Mouse (Mus musculus) mouse embryonic stem cell (cell line): ENCODE results near the gene Vars2.

ENCODE experiments used
- in situ Hi-C, 2 experiments: fragments of 300-500 bp; cut with MboI; formaldehyde crosslinking; loops; 1 replicate in 1 of 2; 3 replicates in 1 of 2; pipeline ENCODE4 v1.14.3; 2019 to 2020; ENCODE audit warnings: low sequenced_read_pairs in 2 of 2, low pct_unique_long_range_greater_than_20kb in 1 of 2, mixed read lengths in 1 of 2; ENCODE audit not compliant: unreplicated experiment in 1 of 2

Gene Vars2

GRCm38 (mm10) chr17:35667334-35668065 is at the start of gene Vars2:
Gene Vars2 (minus strand): TSS chr17:35667592.
- in situ Hi-C loops, result no loop called here

- in situ Hi-C loops, result no loop called here
Observed at GRCm38 (mm10) chr17:35717080-35717479, 49.7 kb upstream of the Vars2 start.

DNA sequence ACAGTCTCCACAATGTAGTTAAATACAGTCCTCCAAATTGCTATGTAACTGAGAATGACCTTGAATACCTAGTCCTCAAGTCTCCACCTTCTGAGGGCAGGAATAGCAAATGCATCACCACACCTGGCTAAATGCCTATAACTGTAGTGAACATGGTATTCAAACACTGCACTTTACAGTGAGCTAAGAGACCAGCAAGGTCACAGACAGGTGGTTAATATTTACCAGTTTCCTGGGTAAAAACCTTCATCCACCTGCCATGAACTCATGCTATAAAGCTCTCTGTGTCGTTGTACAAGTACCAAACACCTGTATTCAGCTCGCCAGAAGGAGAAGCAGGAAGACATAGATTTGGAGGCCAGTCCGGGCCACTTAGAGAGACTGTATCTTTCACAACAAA is 48.7 kb upstream of the Vars2 start:
- in situ Hi-C loops, result no loop called here

DNA sequence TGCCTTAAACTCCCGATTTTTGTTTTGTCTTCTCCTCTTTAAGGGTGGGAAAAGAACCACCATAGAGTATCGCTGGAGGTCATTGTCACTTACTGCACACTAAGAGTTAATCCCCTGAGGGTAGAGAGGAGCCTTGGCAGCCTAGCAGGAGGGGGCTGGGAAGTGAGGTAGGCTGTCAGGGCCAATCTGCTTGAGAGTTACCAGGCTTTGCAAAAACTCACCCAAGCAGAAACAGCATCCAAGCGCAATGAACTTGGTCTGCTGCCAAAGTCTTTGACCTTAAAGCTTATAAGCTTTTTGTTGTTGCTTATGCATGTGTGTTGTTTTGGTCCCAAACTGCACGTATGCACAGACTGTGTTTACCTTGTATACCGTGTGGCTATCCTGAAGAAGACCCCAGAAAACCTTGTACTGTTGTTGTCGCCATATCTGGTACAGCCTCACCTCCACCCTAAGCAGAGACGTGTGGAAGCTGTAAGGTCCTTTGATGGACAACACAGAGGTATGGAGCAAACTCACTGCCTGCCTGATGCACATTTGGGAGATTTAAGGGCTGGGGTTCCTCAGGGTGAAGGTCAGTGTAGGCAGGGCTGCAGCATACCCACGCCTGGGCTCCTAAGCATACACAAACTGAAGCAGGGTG is 43.4 kb upstream of the Vars2 start:
- in situ Hi-C loops, result no loop called here

- in situ Hi-C loops, result no loop called here
Observed at GRCm38 (mm10) chr17:35708611-35709010, 41.2 kb upstream of the Vars2 start.

DNA sequence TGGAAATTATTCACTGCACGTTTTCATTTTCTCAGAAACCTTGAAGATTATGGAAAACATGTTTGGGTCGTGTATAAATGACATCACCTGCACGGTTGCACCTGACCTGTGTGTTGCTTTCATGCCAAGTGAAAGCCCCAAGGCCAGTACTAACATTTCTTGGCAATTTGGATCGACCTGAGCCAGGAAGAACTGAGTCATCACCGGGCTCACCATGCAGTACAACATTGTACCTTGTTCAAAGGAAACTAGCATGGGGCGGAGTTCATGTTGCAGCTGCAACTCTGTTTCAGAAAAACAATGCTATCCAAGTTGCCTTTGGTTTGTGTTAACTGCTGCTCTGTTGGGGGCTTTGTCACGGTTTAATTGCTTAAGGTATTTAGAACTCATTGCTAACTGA is 40.5 kb upstream of the Vars2 start:
- in situ Hi-C loops, result no loop called here

DNA sequence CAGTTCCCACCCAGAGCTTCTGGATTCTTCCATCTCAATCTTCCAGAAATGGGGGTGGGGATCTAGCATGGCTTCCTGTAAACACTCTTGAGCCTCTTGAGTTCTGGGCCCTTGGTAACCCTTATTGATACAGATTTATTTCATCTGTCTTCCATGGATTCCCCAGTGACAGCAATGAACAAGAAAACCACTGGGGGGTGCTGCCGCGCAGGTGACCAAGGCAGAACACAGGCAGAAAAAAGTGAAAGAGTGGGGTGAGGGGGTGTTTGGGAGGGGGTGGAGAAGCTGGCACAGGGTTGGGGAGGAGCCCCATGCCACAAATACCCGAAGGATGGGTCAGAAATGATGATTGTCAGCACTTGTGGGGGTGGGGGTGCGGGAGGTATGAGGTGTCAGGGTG is 38.4 kb upstream of the Vars2 start:
- in situ Hi-C loops, result no loop called here

GRCm38 (mm10) chr17:35704621-35705464 is 37.5 kb upstream of the Vars2 start, which contains the start of gene Ddr1:
Gene Ddr1 (minus strand): TSS chr17:35704621.
- in situ Hi-C loops, result no loop called here

GRCm38 (mm10) chr17:35703751-35704271 is 36.4 kb upstream of the Vars2 start:
- in situ Hi-C loops, result no loop called here

- in situ Hi-C loops, result no loop called here
Observed at GRCm38 (mm10) chr17:35703065-35703464, 35.7 kb upstream of the Vars2 start.

GRCm38 (mm10) chr17:35702605-35703004 is 35.2 kb upstream of the Vars2 start:
- in situ Hi-C loops, result no loop called here

GRCm38 (mm10) chr17:35701978-35702461 is 34.6 kb upstream of the Vars2 start:
- in situ Hi-C loops, result no loop called here

DNA sequence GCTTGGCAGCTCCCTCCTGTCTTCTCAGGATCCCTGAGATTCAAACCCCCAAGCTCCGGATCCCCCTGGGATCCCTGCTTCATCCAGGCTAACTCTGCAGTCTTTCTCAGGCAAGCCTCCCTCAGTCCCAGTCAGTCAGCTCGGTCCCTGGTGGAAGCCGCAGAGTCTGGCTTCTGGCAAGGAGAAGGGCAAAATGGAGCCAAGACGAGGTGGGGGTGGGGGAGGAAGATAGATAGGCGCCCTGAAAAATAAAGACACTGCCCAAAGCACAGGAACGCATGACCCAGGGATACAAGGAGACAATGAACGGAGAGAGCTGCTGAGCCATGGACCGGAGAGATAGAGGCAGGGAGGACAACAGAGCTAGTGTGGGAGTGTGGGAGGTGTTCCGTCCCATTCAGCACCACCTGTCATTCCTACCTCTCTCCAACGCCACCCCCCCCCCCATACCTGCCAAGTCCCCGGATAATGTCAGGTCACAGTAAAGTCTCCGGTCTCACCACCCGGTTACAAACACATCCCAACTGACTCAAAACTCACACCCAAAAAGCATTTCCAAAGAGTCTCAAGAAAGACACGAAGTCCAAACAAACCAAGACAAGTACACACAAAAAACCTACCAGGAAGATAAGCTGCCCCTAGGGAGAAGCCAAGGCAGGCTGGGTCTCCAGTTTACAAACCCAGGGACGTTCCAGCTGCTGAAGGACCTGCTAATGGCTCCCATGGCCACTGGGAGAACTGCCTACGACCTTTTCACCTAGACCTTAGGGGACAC is 34.0 kb upstream of the Vars2 start:
- in situ Hi-C loops, result no loop called here

- in situ Hi-C loops, result no loop called here
Observed at GRCm38 (mm10) chr17:35700371-35700961, 33.1 kb upstream of the Vars2 start.

DNA sequence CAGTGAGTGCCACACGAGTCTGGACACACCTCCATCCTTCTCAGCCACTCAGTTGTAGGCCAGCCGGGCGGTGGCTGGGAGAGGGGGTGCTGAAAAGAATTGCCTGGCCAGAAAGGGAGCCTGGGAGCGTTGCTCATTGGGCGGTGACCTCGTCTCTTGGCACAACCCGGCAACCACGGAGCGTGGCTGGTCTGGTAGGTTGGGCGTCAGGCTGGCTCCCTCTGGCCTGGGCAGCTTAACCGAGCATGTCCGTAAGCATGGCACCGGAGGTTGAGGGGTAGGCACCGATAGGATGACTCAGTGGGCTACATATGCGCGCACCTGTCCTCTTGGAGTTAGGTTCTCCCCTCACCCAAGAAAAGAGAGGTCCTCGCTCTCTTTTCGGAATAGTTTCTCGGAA is 32.5 kb upstream of the Vars2 start:
- in situ Hi-C loops, result no loop called here

- in situ Hi-C loops, result no loop called here
Observed at GRCm38 (mm10) chr17:35698501-35698883, 31.1 kb upstream of the Vars2 start.

DNA sequence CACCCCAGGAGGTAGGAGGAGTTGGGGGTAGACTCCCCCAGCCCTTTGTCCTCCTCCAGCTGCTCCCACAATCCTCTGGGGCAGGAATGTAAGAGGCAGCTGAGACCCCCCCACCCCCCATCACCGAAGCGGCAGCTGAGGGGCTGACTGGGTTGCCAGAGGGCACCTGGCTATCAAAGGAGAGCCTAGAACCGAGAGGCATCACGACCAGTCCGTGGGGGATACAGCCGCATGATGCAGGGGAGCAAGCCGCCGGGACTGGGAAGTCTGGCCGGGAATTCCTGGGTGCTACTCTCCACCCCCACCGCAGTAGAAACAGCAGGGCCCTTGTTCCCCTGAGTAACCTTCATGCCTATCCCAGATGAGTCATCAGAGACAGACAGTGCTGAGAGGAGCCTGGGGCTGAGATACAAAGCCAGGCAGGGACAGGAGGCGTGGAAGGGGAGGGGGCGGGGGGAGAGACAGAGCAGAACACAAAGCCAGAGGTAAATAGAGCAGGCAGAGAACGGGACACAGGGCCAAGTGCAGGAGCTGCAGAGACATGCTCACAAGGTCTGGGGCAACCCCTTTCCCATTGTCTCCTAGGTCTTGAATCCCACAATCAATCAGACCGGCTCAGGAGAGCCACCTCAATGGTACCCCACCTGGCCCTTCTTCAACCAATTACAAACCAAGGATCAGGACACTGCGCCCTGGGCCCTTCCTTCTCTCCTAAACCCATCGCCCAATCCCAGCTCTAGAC is 30.5 kb upstream of the Vars2 start:
- in situ Hi-C loops, result no loop called here
